Mouse (Mus musculus) embryonic facial prominence, embryonic 12.5 days (tissue): ENCODE measurements around the gene Ilvbl. TPM values are rescaled to one million over a fixed set of nuclear protein-coding genes. Genes with fewer than 3 reads are reported as not detected.

Experiments
- microRNA-seq: library from miRNA; unstranded; fragments of <30 nt; microRNA quantifications from one replicate; pipeline ENCODE4, GENCODE M21; 2017
- polyA plus RNA-seq: library from polyadenylated mRNA; unstranded; fragments of >200 nt; fragmentation: Nextera tagmentation; extraction: Ambion mirVana; gene quantifications from 2 replicates; pipeline ENCODE4 v1.2.1, GENCODE M21; 2016

Gene Ilvbl
- polyA plus RNA-seq, 1 experiment from 2014 or later: 54.2 TPM

Small RNA genes lying within 50 kb of the gene (microRNA-seq; reads per million reads assigned to microRNA genes)
- not detected for gene Gm27541

Other genes with a start within 250 kb of the Ilvbl start
- 54.1 and 56.4 TPM in 2 replicates for gene Agpat3, start 221.9 kb upstream of the Ilvbl start, polyA plus RNA-seq
- gene Rrp1, start 161.3 kb upstream of the Ilvbl start, polyA plus RNA-seq: 323 and 336 TPM in 2 replicates
- gene Cstb, start 148.7 kb upstream of the Ilvbl start, polyA plus RNA-seq: 185 and 189 TPM in 2 replicates
- 12.1 and 13.3 TPM in 2 replicates for gene Pdxk, start 109.4 kb upstream of the Ilvbl start, polyA plus RNA-seq
- not detected in 2 replicates for gene Olfr1358, start 56.9 kb upstream of the Ilvbl start, polyA plus RNA-seq
- gene Syde1, start 17.6 kb downstream of the Ilvbl start, polyA plus RNA-seq: 17.7 and 19.2 TPM in 2 replicates
- gene Olfr1357, start 43.7 kb downstream of the Ilvbl start, polyA plus RNA-seq: not detected in 2 replicates
- not detected in 2 replicates for gene Casp14, start 143.9 kb downstream of the Ilvbl start, polyA plus RNA-seq
- 0.22 TPM in 1 of 2 replicates, not detected in the other for gene Ccdc105, start 178.7 kb downstream of the Ilvbl start, polyA plus RNA-seq
- gene Slc1a6, start 206.2 kb downstream of the Ilvbl start, polyA plus RNA-seq: 2.1 TPM in 2 replicates